Mouse (Mus musculus): Measurements from ENCODE around the gene Kctd17.

The Kctd17 gene

GRCm38 (mm10) chr15:78428391-78429138 is at the start of gene Kctd17:
Gene Kctd17, plus strand, starts transcription at chr15:78428564.
- peak; percentile 85 for DNase-seq

- no peak for DNase-seq
These were observed 48.2 kb upstream of the Kctd17 start for GRCm38 (mm10) chr15:78380208-78380607.

- no peak for DNase-seq
These were observed 47.6 kb upstream of the Kctd17 start for GRCm38 (mm10) chr15:78380741-78381140.

GRCm38 (mm10) chr15:78382115-78382514 is 46.2 kb upstream of the Kctd17 start:
- no peak for DNase-seq

GRCm38 (mm10) chr15:78383450-78384219 is 44.7 kb upstream of the Kctd17 start:
- DNase-seq: peak; percentile 46

- peak; percentile 45 for DNase-seq
These were observed 43.9 kb upstream of the Kctd17 start for GRCm38 (mm10) chr15:78384220-78385116.

- no peak for DNase-seq
These were observed 42.8 kb upstream of the Kctd17 start for GRCm38 (mm10) chr15:78385564-78385963.

- DNase-seq: no peak
These were observed 37.5 kb upstream of the Kctd17 start for GRCm38 (mm10) chr15:78390855-78391254.

GRCm38 (mm10) chr15:78395478-78395962 is 32.8 kb upstream of the Kctd17 start, which contains the start of gene Tex33:
Gene Tex33, minus strand, starts transcription at chr15:78395912.
- DNase-seq: no peak

- DNase-seq: no peak
These were observed 27.0 kb upstream of the Kctd17 start for GRCm38 (mm10) chr15:78401345-78401744.

GRCm38 (mm10) chr15:78401921-78402320 is 26.4 kb upstream of the Kctd17 start:
- peak; percentile 63 for DNase-seq

GRCm38 (mm10) chr15:78402423-78402822 is 25.9 kb upstream of the Kctd17 start:
- no peak for DNase-seq

GRCm38 (mm10) chr15:78403301-78403741 is 25.0 kb upstream of the Kctd17 start:
- no peak for DNase-seq

- DNase-seq: peak; percentile 49
These were observed 24.5 kb upstream of the Kctd17 start for GRCm38 (mm10) chr15:78403896-78404295.

GRCm38 (mm10) chr15:78405098-78405497 is 23.3 kb upstream of the Kctd17 start:
- DNase-seq: no peak

- peak; percentile 91 for DNase-seq
These were observed 22.7 kb upstream of the Kctd17 start, which contains the start of gene Tst for GRCm38 (mm10) chr15:78405517-78406211. Gene Tst, minus strand, starts transcription at chr15:78405907.

- peak; percentile 91 for DNase-seq
These were observed 21.9 kb upstream of the Kctd17 start, which contains the start of gene Mpst for GRCm38 (mm10) chr15:78406293-78406934. Gene Mpst, plus strand, starts transcription at chr15:78406416.

- no peak for DNase-seq
These were observed 18.8 kb upstream of the Kctd17 start for GRCm38 (mm10) chr15:78409570-78410052.

- no peak for DNase-seq
These were observed 15.2 kb upstream of the Kctd17 start for GRCm38 (mm10) chr15:78413083-78413718.

- DNase-seq: no peak
These were observed 14.6 kb upstream of the Kctd17 start for GRCm38 (mm10) chr15:78413719-78414117.

- DNase-seq: no peak
These were observed 14.2 kb upstream of the Kctd17 start for GRCm38 (mm10) chr15:78414157-78414556.
